Mouse (Mus musculus) liver, embryonic 11.5 days (tissue): Measurements from ENCODE around the gene Angel2. TPM values are rescaled to one million over a fixed set of nuclear protein-coding genes. Genes with fewer than 3 reads are reported as not detected.

Experiments used
- ATAC-seq: fragments of 200-750 bp; cut with Nextera tagmentation; replicated peaks from 2 replicates; pipeline ENCODE4 v1.8.0; 2017; ENCODE audit warnings: moderate number of reproducible peaks, mild to moderate bottlenecking, moderate TSS enrichment, moderate library complexity; ENCODE audit not compliant: low FRiP score
- DNase-seq: peaks from one replicate; pipeline ENCODE4 v3.0.0-alpha.2; 2017; ENCODE audit warnings: low spot score
- H3K27ac ChIP-seq: fragments of 300-500 bp; sonication (generic); 2 replicates; pipeline ENCODE4 v1.5.1; 2014; ENCODE audit warnings: mild to moderate bottlenecking, low read depth, low read length, control low read depth
- H3K27me3 ChIP-seq: fragments of 300-500 bp; sonication (generic); replicated peaks from 2 replicates; pipeline ENCODE4 v1.6.1; 2014; ENCODE audit warnings: low read length, mixed read lengths; ENCODE audit not compliant: control insufficient read depth, insufficient read depth
- H3K36me3 ChIP-seq: fragments of 300-500 bp; sonication (generic); 2 replicates; pipeline ENCODE4 v1.6.1; 2014; ENCODE audit warnings: mild to moderate bottlenecking, low read length, moderate library complexity, mixed read lengths; ENCODE audit not compliant: control insufficient read depth, insufficient read depth
- H3K4me1 ChIP-seq: fragments of 300-500 bp; sonication (generic); replicated peaks from 2 replicates; pipeline ENCODE4 v1.6.1; 2014; ENCODE audit warnings: low read length, mixed read lengths; ENCODE audit not compliant: control insufficient read depth, insufficient read depth
- H3K4me2 ChIP-seq: fragments of 300-500 bp; sonication (generic); 2 replicates; pipeline ENCODE4 v1.6.1; 2014; ENCODE audit warnings: mild to moderate bottlenecking, control low read depth, moderate library complexity
- H3K4me3 ChIP-seq: fragments of 300-500 bp; sonication (generic); 2 replicates; pipeline ENCODE4 v1.5.1; 2014; ENCODE audit warnings: low read depth, low read length, control low read depth
- H3K9ac ChIP-seq: fragments of 300-500 bp; sonication (generic); 2 replicates; pipeline ENCODE4 v1.6.1; 2014; ENCODE audit warnings: low read depth, low read length, control low read depth
- H3K9me3 ChIP-seq: fragments of 300-500 bp; sonication (generic); 2 replicates; pipeline ENCODE4 v1.6.1; 2016; ENCODE audit warnings: low read length, inconsistent platforms, mixed read lengths; ENCODE audit not compliant: control insufficient read depth
- WGBS: fragments of 180-500 bp; shearing (Covaris S2); extraction: QIAGEN DNeasy Blood & Tissue Kit; methylation state at CpG from one replicate; pipeline ENCODE4 v1.1.7; 2014; 5-methylcytosine and 5-hydroxymethylcytosine counted together
- polyA plus RNA-seq: library from polyadenylated mRNA; unstranded; fragments of >200 nt; fragmentation: Nextera tagmentation; extraction: Ambion mirVana; gene quantifications from 2 replicates; pipeline ENCODE4 v1.2.1, GENCODE M21; 2014

Gene Angel2
- polyA plus RNA-seq, 1 experiment from 2014 or later, result 32.1 TPM

DNA sequence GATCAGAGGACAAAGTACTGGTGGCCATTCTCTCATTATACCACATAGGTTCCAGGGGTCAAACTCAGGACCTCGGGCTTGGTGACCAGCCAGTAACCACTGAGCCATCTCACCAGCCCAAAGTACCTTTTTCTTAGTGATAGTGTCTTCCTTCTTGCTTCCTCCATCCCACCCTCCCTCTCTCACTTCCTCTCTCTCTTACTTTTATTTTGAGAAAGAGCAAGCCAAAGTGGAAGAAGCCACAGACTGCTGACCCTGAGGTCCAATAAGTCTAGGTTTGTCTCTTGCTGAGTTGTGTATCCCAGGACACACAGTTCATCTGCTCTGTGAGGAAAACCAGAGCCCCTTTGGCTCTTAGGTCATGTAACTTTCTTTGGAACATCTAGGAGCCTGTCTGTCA lies 55.6 kb downstream of the Angel2 start:
- Histone ChIP-seq H3K9ac (no peak overlapping the region), H3K4me3 (no peak overlapping the region), H3K9me3 (no peaks in the 10 kb centered on the region), H3K4me1 (0 out of 2 replicates have a peak, but pooled peaks cover 2% of the 10 kb centered on the region), H3K27ac (no peak overlapping the region), H3K36me3 (no peaks in the 10 kb centered on the region), H3K27me3 (peaks cover 42% of the 10 kb centered on the region), H3K4me2 (no peak overlapping the region)
- ATAC-seq, result no peak
- DNase-seq, result no peak
- WGBS, result 76% methylated on average over 1 of the region's 1 CpGs

- ATAC-seq (no peak), DNase-seq (no peak)
- no peak overlapping the region for H3K27ac ChIP-seq
- H3K9ac ChIP-seq, result no peak overlapping the region
- H3K4me3 ChIP-seq, result no peak overlapping the region
- H3K4me2 ChIP-seq, result no peak overlapping the region
- 77% methylated on average over 4 of the region's 4 CpGs for WGBS
- H3K9me3 ChIP-seq, result no peaks in the 10 kb centered on the region
- 0 out of 2 replicates have a peak, but pooled peaks cover 2% of the 10 kb centered on the region for H3K4me1 ChIP-seq
- peaks cover 42% of the 10 kb centered on the region for H3K27me3 ChIP-seq
- no peaks in the 10 kb centered on the region for H3K36me3 ChIP-seq
Measured at GRCm38 (mm10) chr1:190981412-190981811, 56.5 kb downstream of the Angel2 start.

DNA sequence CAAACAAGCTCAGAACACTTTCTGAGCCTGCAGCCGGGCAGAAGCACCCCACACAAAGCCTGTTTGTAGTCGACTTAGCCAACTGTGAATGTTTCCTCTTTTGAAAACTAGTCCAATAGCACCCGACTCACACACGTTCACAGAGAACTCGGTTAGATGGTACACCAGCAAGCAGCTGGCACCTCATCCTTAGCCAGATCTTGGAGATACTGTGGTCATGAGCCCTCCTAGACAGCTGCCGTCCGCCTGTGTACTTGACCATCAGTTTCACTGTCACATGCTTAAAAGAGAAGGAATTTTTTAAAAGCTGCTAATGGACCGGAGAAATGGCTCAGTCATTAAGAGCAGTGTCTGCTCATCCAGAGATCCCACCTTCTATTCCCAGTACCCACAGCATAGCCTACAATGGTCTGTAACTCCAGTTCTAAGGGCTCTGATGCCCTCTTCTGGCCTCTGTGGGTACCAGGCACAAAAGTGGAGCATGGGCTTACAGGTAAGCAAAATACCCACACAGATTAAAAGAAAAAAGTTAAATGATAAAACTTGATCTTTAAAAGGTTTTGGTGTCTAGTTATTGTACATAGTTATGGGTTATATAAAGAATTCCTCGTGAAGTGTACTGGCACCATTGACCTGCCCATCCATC lies 64.6 kb downstream of the Angel2 start:
- H3K27me3 ChIP-seq, result no peaks in the 10 kb centered on the region
- H3K4me3 ChIP-seq, result no peak overlapping the region
- no peak overlapping the region for H3K27ac ChIP-seq
- 74% methylated on average over 9 of the region's 9 CpGs for WGBS
- no peak for ATAC-seq
- H3K4me2 ChIP-seq, result no peak overlapping the region
- no peak for DNase-seq
- H3K36me3 ChIP-seq, result no peaks in the 10 kb centered on the region
- H3K9me3 ChIP-seq, result no peaks in the 10 kb centered on the region
- H3K4me1 ChIP-seq, result no peaks in the 10 kb centered on the region
- H3K9ac ChIP-seq, result no peak overlapping the region

GRCm38 (mm10) chr1:190995548-190995947 lies 70.6 kb downstream of the Angel2 start:
- Histone ChIP-seq H3K27ac (no peak overlapping the region), H3K9me3 (peaks cover 3% of the 10 kb centered on the region; the same call in 1 of the 2 replicates), H3K36me3 (no peaks in the 10 kb centered on the region), H3K9ac (no peak overlapping the region), H3K27me3 (no peaks in the 10 kb centered on the region), H3K4me3 (no peak overlapping the region), H3K4me2 (no peak overlapping the region), H3K4me1 (no peaks in the 10 kb centered on the region)
- ATAC-seq, result no peak
- 79% methylated on average over 7 of the region's 7 CpGs for WGBS
- DNase-seq, result no peak

GRCm38 (mm10) chr1:190996346-190996877 lies 71.5 kb downstream of the Angel2 start:
- no peak overlapping the region for H3K4me3 ChIP-seq
- no peaks in the 10 kb centered on the region for H3K4me1 ChIP-seq
- no peak overlapping the region for H3K27ac ChIP-seq
- ATAC-seq (no peak), DNase-seq (peak; percentile 15)
- 71% methylated on average over 6 of the region's 6 CpGs for WGBS
- no peaks in the 10 kb centered on the region for H3K27me3 ChIP-seq
- peaks cover 3% of the 10 kb centered on the region; the same call in 1 of the 2 replicates for H3K9me3 ChIP-seq
- H3K9ac ChIP-seq, result no peak overlapping the region
- H3K36me3 ChIP-seq, result no peaks in the 10 kb centered on the region
- H3K4me2 ChIP-seq, result no peak overlapping the region

Other genes starting within 250 kb of the Angel2 start
- gene Rps6kc1, start 13.3 kb upstream of the Angel2 start, polyA plus RNA-seq, result 10.0 and 11.1 TPM in 2 replicates
- gene Vash2, start 54.2 kb downstream of the Angel2 start, polyA plus RNA-seq, result 12.8 and 14.2 TPM in 2 replicates
- gene Flvcr1, start 101.0 kb downstream of the Angel2 start, polyA plus RNA-seq, result 11.8 and 12.1 TPM in 2 replicates
- not detected in 2 replicates for gene Spata45, start 111.5 kb downstream of the Angel2 start, polyA plus RNA-seq
- 14.4 and 17.2 TPM in 2 replicates for gene Tatdn3, start 137.8 kb downstream of the Angel2 start, polyA plus RNA-seq
- 27.7 and 30.7 TPM in 2 replicates for gene Nsl1, start 137.9 kb downstream of the Angel2 start, polyA plus RNA-seq
- 5.7 and 6.0 TPM in 2 replicates for gene Batf3, start 172.7 kb downstream of the Angel2 start, polyA plus RNA-seq
- not detected in 2 replicates for gene Fam71a, start 239.7 kb downstream of the Angel2 start, polyA plus RNA-seq